Mouse (Mus musculus) midbrain, postnatal 0 days (tissue): ENCODE data around the gene Shcbp1. TPM values are rescaled to one million over a fixed set of nuclear protein-coding genes. Genes with fewer than 3 reads are reported as not detected.

Source experiments
- ATAC-seq: fragments of 200-750 bp; cut with Nextera tagmentation; 2 replicates; pipeline ENCODE4 v1.8.0; 2017; ENCODE audit warnings: moderate number of reproducible peaks, mild to moderate bottlenecking, moderate TSS enrichment, moderate library complexity; ENCODE audit not compliant: low FRiP score
- DNase-seq: peaks from one replicate; pipeline ENCODE4 v3.0.0-alpha.2; 2015; ENCODE audit warnings: low spot score
- H3K27ac ChIP-seq: fragments of 300-500 bp; sonication (generic); 2 replicates; pipeline ENCODE4 v1.5.1; 2014; ENCODE audit warnings: low read depth, mild to moderate bottlenecking, low read length, mixed read lengths
- H3K27me3 ChIP-seq: fragments of 300-500 bp; sonication (generic); 2 replicates; pipeline ENCODE4 v1.6.1; 2014; ENCODE audit warnings: low read length, control low read depth, mixed read lengths; ENCODE audit not compliant: insufficient read depth
- H3K36me3 ChIP-seq: fragments of 300-500 bp; sonication (generic); 2 replicates; pipeline ENCODE4 v1.6.1; 2014; ENCODE audit warnings: low read length, control low read depth, mixed read lengths; ENCODE audit not compliant: insufficient read depth
- H3K4me1 ChIP-seq: fragments of 300-500 bp; sonication (generic); 2 replicates; pipeline ENCODE4 v1.6.1; 2014; ENCODE audit warnings: mild to moderate bottlenecking, control low read depth, antibody characterized with exemption, low read length, mixed read lengths; ENCODE audit not compliant: insufficient read depth
- H3K4me2 ChIP-seq: fragments of 300-500 bp; sonication (generic); 2 replicates; pipeline ENCODE4 v1.6.1; 2014; ENCODE audit warnings: low read depth, mild to moderate bottlenecking, low read length, mixed read lengths; ENCODE audit not compliant: poor library complexity, severe bottlenecking
- H3K4me3 ChIP-seq: fragments of 300-500 bp; sonication (generic); 2 replicates; pipeline ENCODE4 v1.5.1; 2014; ENCODE audit warnings: low read depth, mild to moderate bottlenecking, low read length, moderate library complexity
- H3K9ac ChIP-seq: fragments of 300-500 bp; sonication (generic); replicated peaks from 2 replicates; pipeline ENCODE4 v1.6.1; 2014; ENCODE audit warnings: mild to moderate bottlenecking, low read length, moderate library complexity, mixed read lengths; ENCODE audit not compliant: poor library complexity, severe bottlenecking
- H3K9me3 ChIP-seq: fragments of 300-500 bp; sonication (generic); 2 replicates; pipeline ENCODE4 v1.6.1; 2016; ENCODE audit warnings: low read length, control low read depth
- CTCF ChIP-seq: IDR thresholded peaks from 2 replicates; pipeline ENCODE4 v1.5.1; 2016; ENCODE audit warnings: antibody characterized with exemption, mild to moderate bottlenecking
- WGBS: fragments of 180-500 bp; shearing (Covaris S2); extraction: QIAGEN DNeasy Blood & Tissue Kit; methylation state at CpG from one replicate; pipeline ENCODE4 v1.1.7; 2014; 5-methylcytosine and 5-hydroxymethylcytosine counted together
- polyA plus RNA-seq: library from polyadenylated mRNA; unstranded; fragments of >200 nt; fragmentation: Nextera tagmentation; extraction: Ambion mirVana; gene quantifications from 2 replicates; pipeline ENCODE4 v1.2.1, GENCODE M21; 2015
- total RNA-seq: library from RNA; depleted of rRNA; stranded (reverse); fragments of >200 nt; gene quantifications from 2 replicates; pipeline ENCODE4 v1.2.3, GENCODE M21; 2014; rRNA removed

Shcbp1 gene
- total RNA-seq (2.5 and 2.6 TPM in 2 replicates), polyA plus RNA-seq (3.6 and 3.7 TPM in 2 replicates)

GRCm38 (mm10) chr8:4779254-4780055 lies at the start of gene Shcbp1:
Gene Shcbp1, minus strand, starts transcription at chr8:4779567.
- ATAC-seq, result peak; percentile 97
- no peaks in the 10 kb centered on the region for H3K27me3 ChIP-seq

DNA sequence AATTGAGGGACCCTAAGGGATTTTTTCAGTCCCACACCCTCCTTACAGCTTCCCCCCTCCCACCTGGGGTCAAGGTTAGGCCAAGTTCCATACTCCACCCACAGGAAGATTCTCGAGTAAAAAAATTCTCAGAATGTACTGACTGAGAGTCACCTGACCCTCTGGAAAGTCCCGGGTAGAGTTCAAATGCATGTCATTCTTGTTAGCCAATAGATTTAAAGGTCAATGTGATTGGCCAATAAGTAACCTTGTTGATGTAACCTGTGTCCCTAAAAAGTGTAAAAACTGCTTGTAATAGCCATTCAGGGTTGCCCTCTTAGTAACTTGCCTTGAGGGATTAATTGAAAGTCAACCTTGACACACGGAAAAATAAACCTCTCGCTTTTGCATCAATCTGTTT lies 29.5 kb upstream of the Shcbp1 start:
- no peaks in the 10 kb centered on the region for H3K36me3 ChIP-seq
- TF ChIP-seq CTCF, result no peak
- no peaks in the 10 kb centered on the region for H3K9me3 ChIP-seq
- ATAC-seq (no peak), DNase-seq (no peak)
- H3K4me3 ChIP-seq, result no peak overlapping the region
- no peak overlapping the region for H3K4me2 ChIP-seq
- no peaks in the 10 kb centered on the region for H3K4me1 ChIP-seq
- H3K27me3 ChIP-seq, result no peaks in the 10 kb centered on the region
- 90% methylated on average over 4 of the region's 4 CpGs for WGBS
- no peak overlapping the region for H3K9ac ChIP-seq
- H3K27ac ChIP-seq, result no peak overlapping the region

More at GRCm38 (mm10) chr8:4779254-4780055, at the start of gene Shcbp1:
- 7% methylated on average over 29 of the region's 29 CpGs for WGBS
- Histone ChIP-seq H3K9me3 (no peaks in the 10 kb centered on the region), H3K27ac (no peak within 1 kb of the TSS), H3K4me1 (no peaks in the 10 kb centered on the region), H3K9ac (no peak within 1 kb of the TSS), H3K36me3 (no peaks in the 10 kb centered on the region), H3K4me2 (peak within 1 kb of the TSS; percentile 94), H3K4me3 (peak within 1 kb of the TSS; percentile 52)
- TF ChIP-seq CTCF, result peak; percentile 90
- DNase-seq, result peak; percentile 98

DNA sequence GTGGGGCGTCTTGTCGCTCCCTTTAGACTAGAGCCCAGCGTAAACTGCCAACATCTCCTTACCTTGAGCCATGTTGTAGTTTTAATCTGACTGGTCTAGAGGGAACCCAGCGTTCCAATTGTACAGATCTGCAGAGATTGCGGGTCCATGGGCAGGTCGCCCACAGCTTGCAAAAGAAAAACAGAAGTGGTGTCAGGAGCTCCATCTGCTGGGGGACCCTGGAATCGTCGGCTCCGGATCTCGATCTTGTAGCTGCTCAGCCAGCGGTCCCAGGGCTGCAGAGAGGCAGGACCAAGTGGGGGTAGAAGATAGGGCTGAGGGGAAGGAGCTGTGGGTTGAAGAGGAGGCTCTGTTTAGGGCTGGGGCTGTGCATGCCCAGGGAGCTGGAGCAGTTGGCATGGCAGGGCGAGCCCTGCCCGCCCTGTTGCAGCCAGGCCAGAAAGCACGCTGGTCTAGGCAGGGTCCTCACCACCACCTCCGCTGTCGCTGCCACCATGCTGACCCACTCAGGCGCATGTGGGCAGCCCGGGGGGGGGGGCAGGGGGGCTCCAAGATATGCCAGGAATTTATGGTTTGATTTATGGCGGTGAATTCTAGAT lies 21.3 kb upstream of the Shcbp1 start:
- Histone ChIP-seq H3K4me3 (no peak overlapping the region), H3K9me3 (no peaks in the 10 kb centered on the region), H3K4me2 (no peak overlapping the region), H3K36me3 (no peaks in the 10 kb centered on the region), H3K27me3 (no peaks in the 10 kb centered on the region), H3K27ac (no peak overlapping the region), H3K9ac (no peak overlapping the region), H3K4me1 (no peaks in the 10 kb centered on the region)
- TF ChIP-seq CTCF, result peak; percentile 52
- ATAC-seq (peak; percentile 52; the same call in 1 of the 2 replicates), DNase-seq (peak; percentile 15)
- WGBS, result 58% methylated on average over 19 of the region's 19 CpGs

- H3K4me3 ChIP-seq, result no peak overlapping the region
- no peak overlapping the region for H3K9ac ChIP-seq
- DNase-seq (no peak), ATAC-seq (no peak)
- no peaks in the 10 kb centered on the region for H3K27me3 ChIP-seq
- TF ChIP-seq CTCF, result no peak
- no peak overlapping the region for H3K4me2 ChIP-seq
- H3K4me1 ChIP-seq, result no peaks in the 10 kb centered on the region
- no peaks in the 10 kb centered on the region for H3K36me3 ChIP-seq
- 83% methylated on average over 6 of the region's 6 CpGs for WGBS
- no peaks in the 10 kb centered on the region for H3K9me3 ChIP-seq
- no peak overlapping the region for H3K27ac ChIP-seq
Measured at GRCm38 (mm10) chr8:4778266-4778665, 1.1 kb downstream of the Shcbp1 start.

DNA sequence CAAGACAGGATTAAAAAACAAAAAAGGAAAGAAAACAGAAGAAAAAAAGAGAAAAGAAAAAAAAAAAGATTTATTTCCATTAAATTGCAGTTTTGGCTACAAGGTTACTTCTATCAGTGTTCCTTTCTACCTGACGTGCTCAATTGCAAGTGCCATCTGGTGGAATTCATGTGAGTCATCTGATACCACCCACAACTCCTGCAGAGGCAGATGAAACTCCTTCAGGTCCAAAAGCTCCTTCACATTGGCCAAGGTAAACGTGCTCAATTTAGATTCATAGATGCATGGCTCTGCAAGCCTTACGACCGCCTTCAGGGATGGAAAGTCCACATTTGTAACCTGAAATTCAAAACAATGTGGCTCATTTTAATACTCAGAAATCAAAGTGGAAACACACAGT lies 14.6 kb downstream of the Shcbp1 start:
- no peaks in the 10 kb centered on the region for H3K4me1 ChIP-seq
- no peak for DNase-seq
- no peak overlapping the region for H3K9ac ChIP-seq
- H3K9me3 ChIP-seq, result no peaks in the 10 kb centered on the region
- H3K27me3 ChIP-seq, result no peaks in the 10 kb centered on the region
- no peak overlapping the region for H3K27ac ChIP-seq
- H3K4me3 ChIP-seq, result no peak overlapping the region
- WGBS, result 91% methylated on average over 4 of the region's 4 CpGs
- TF ChIP-seq CTCF, result no peak
- H3K36me3 ChIP-seq, result no peaks in the 10 kb centered on the region
- no peak overlapping the region for H3K4me2 ChIP-seq
- ATAC-seq, result no peak

- H3K27ac ChIP-seq, result no peak overlapping the region
- no peaks in the 10 kb centered on the region for H3K4me1 ChIP-seq
- no peak overlapping the region for H3K4me3 ChIP-seq
- ATAC-seq, result no peak
- no peaks in the 10 kb centered on the region for H3K36me3 ChIP-seq
- TF ChIP-seq CTCF, result no peak
- H3K4me2 ChIP-seq, result no peak overlapping the region
- no peaks in the 10 kb centered on the region for H3K9me3 ChIP-seq
- 93% methylated on average over 5 of the region's 5 CpGs for WGBS
- H3K9ac ChIP-seq, result no peak overlapping the region
- DNase-seq, result no peak
- H3K27me3 ChIP-seq, result no peaks in the 10 kb centered on the region
Measured at GRCm38 (mm10) chr8:4753048-4753447, 26.3 kb downstream of the Shcbp1 start.
